Mouse (Mus musculus) kidney, postnatal 0 days (tissue): ENCODE results near the gene Ttc28. TPM values are rescaled to one million over a fixed set of nuclear protein-coding genes. Genes with fewer than 3 reads are reported as not detected.

Experiments
- ATAC-seq: fragments of 200-750 bp; cut with Nextera tagmentation; replicated peaks from 2 replicates; pipeline ENCODE4 v1.8.0; 2017; ENCODE audit warnings: low read depth, moderate number of reproducible peaks, moderate TSS enrichment, moderate library complexity; ENCODE audit not compliant: low FRiP score
- DNase-seq: peaks from one replicate; pipeline ENCODE4 v3.0.0-alpha.2; 2016; ENCODE audit warnings: low spot score
- H3K27ac ChIP-seq: fragments of 300-500 bp; sonication (generic); 2 replicates; pipeline ENCODE4 v1.5.1; 2014; ENCODE audit warnings: mild to moderate bottlenecking
- H3K27me3 ChIP-seq: fragments of 300-500 bp; sonication (generic); 2 replicates; pipeline ENCODE4 v1.6.1; 2014; ENCODE audit warnings: low read length, mixed read lengths; ENCODE audit not compliant: insufficient read depth
- H3K36me3 ChIP-seq: fragments of 300-500 bp; sonication (generic); 2 replicates; pipeline ENCODE4 v1.6.1; 2014; ENCODE audit warnings: low read length, mixed read lengths; ENCODE audit not compliant: insufficient read depth
- H3K4me1 ChIP-seq: fragments of 300-500 bp; sonication (generic); replicated peaks from 2 replicates; pipeline ENCODE4 v1.6.1; 2014; ENCODE audit warnings: antibody characterized with exemption, low read length, mixed read lengths; ENCODE audit not compliant: insufficient read depth
- H3K4me2 ChIP-seq: fragments of 300-500 bp; sonication (generic); 2 replicates; pipeline ENCODE4 v1.6.1; 2014; ENCODE audit warnings: mild to moderate bottlenecking, low read length, moderate library complexity, mixed read lengths
- H3K4me3 ChIP-seq: fragments of 300-500 bp; sonication (generic); replicated peaks from 2 replicates; pipeline ENCODE4 v1.5.1; 2014; ENCODE audit warnings: low read depth, low read length
- H3K9ac ChIP-seq: fragments of 300-500 bp; sonication (generic); 2 replicates; pipeline ENCODE4 v1.6.1; 2014; ENCODE audit warnings: low read depth, low read length
- H3K9me3 ChIP-seq: fragments of 300-500 bp; sonication (generic); replicated peaks from 2 replicates; pipeline ENCODE4 v1.6.1; 2016; ENCODE audit warnings: low read length, inconsistent platforms, mixed read lengths
- CTCF ChIP-seq: IDR thresholded peaks from 2 replicates; pipeline ENCODE4 v1.5.1; 2016; ENCODE audit warnings: antibody characterized with exemption, low read depth, mild to moderate bottlenecking, moderate library complexity
- WGBS: fragments of 180-500 bp; shearing (Covaris S2); extraction: QIAGEN DNeasy Blood & Tissue Kit; methylation state at CpG from one replicate; pipeline ENCODE4 v1.1.7; 2014; 5-methylcytosine and 5-hydroxymethylcytosine counted together
- polyA plus RNA-seq: library from polyadenylated mRNA; unstranded; fragments of >200 nt; fragmentation: Nextera tagmentation; extraction: Ambion mirVana; gene quantifications from 2 replicates; pipeline ENCODE4 v1.2.1, GENCODE M21; 2015

Gene Ttc28
- polyA plus RNA-seq, 1 experiment from 2014 or later = 8.1 TPM

- H3K27me3 ChIP-seq = no peaks in the 10 kb centered on the region
- no peak overlapping the region for H3K9ac ChIP-seq
- H3K4me1 ChIP-seq = peaks cover 24% of the 10 kb centered on the region
- no peak for TF ChIP-seq CTCF
- no peaks in the 10 kb centered on the region for H3K9me3 ChIP-seq
- no peak overlapping the region for H3K27ac ChIP-seq
- ATAC-seq (no peak), DNase-seq (no peak)
- no peak overlapping the region for H3K4me3 ChIP-seq
- no peak overlapping the region for H3K4me2 ChIP-seq
- whole genome bisulfite sequencing = 49% methylated on average over 24 of the region's 24 CpGs
- H3K36me3 ChIP-seq = peaks cover 14% of the 10 kb centered on the region; the same call in 1 of the 2 replicates
Measured at GRCm38 (mm10) chr5:111233022-111233709, 353.6 kb downstream of the Ttc28 start.

- Histone ChIP-seq H3K4me3 (no peak overlapping the region), H3K27me3 (no peaks in the 10 kb centered on the region), H3K9ac (no peak overlapping the region), H3K9me3 (no peaks in the 10 kb centered on the region), H3K4me2 (no peak overlapping the region), H3K27ac (no peak overlapping the region), H3K36me3 (peaks cover 17% of the 10 kb centered on the region; the same call in 1 of the 2 replicates), H3K4me1 (peaks cover 5% of the 10 kb centered on the region; the same call in 1 of the 2 replicates)
- no peak for DNase-seq
- ATAC-seq = no peak; the same call in 1 of the 2 replicates
- no peak for TF ChIP-seq CTCF
- 54% methylated on average over 12 of the region's 12 CpGs for WGBS
Measured at GRCm38 (mm10) chr5:111235131-111235530, 355.5 kb downstream of the Ttc28 start.

DNA sequence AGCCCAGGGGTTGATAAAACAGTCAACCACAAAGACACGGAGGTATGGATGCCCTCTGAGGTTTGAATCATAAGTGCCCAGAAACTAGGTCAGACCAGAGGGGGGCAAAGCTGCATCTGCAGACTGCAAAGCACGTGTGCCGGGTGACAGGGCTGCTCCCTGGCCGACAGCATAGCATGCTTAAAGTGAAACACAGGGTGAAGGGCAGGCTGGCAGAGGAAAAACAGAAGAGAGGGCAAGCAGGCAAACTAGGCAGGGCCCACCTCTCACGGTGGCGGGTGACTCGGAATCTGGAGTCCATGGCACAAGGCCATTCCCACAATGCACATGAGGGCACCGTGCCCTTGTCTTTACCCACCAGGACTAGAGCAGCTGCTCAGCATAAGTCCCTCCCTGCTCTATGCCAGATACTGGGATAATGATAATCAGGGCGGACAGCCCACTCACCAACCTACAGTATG, 357.6 kb downstream of the Ttc28 start:
- Histone ChIP-seq H3K27ac (no peak overlapping the region), H3K9ac (no peak overlapping the region), H3K9me3 (no peaks in the 10 kb centered on the region), H3K27me3 (no peaks in the 10 kb centered on the region), H3K4me2 (no peak overlapping the region), H3K4me3 (no peak overlapping the region), H3K36me3 (0 out of 2 replicates have a peak, but pooled peaks cover 7% of the 10 kb centered on the region), H3K4me1 (peaks cover 2% of the 10 kb centered on the region; the same call in 1 of the 2 replicates)
- no peak for ATAC-seq
- no peak for TF ChIP-seq CTCF
- WGBS = 92% methylated on average over 9 of the region's 9 CpGs
- no peak for DNase-seq

GRCm38 (mm10) chr5:111239223-111239622, 359.6 kb downstream of the Ttc28 start:
- Histone ChIP-seq H3K27ac (no peak overlapping the region), H3K27me3 (no peaks in the 10 kb centered on the region), H3K4me3 (no peak overlapping the region), H3K4me1 (no peaks in the 10 kb centered on the region), H3K36me3 (0 out of 2 replicates have a peak, but pooled peaks cover 7% of the 10 kb centered on the region), H3K9ac (no peak overlapping the region), H3K9me3 (no peaks in the 10 kb centered on the region), H3K4me2 (no peak overlapping the region)
- 45% methylated on average over 7 of the region's 7 CpGs for WGBS
- no peak for TF ChIP-seq CTCF
- ATAC-seq = peak; percentile 44
- peak; percentile 57 for DNase-seq

DNA sequence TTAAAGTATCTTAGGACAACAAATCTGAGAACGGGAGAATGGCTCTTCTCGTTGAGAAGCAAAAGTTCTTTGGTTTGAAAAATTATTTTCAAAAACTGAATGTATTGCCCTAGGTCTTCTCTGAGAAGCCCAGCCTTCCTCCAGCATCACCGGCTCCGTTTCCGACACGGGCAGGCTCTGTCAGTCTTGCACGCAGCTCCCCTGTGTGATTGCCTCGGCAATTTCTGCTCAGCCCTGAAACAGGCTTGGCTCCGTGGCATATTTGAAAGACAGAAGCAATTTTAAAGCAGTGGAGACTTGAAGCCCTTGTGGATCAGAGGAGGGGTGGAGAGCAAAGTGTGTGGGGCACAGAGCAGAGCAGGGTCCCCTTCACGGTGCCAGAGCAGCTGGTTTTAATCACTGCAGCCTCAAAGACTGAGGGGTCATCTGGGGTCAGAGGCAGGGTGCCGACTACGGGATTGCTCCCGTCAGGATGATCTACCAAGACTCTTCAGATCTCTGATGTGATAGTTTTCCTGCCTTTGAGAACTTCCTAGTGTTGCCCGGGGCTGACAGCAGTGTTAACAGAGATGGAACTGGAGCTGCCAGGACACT, 363.9 kb downstream of the Ttc28 start:
- DNase-seq (no peak), ATAC-seq (no peak)
- H3K36me3 ChIP-seq = 0 out of 2 replicates have a peak, but pooled peaks cover 3% of the 10 kb centered on the region
- no peaks in the 10 kb centered on the region for H3K9me3 ChIP-seq
- H3K4me2 ChIP-seq = no peak overlapping the region
- H3K4me3 ChIP-seq = no peak overlapping the region
- H3K9ac ChIP-seq = no peak overlapping the region
- 24% methylated on average over 14 of the region's 14 CpGs for WGBS
- H3K27ac ChIP-seq = no peak overlapping the region
- no peaks in the 10 kb centered on the region for H3K27me3 ChIP-seq
- TF ChIP-seq CTCF = no peak
- H3K4me1 ChIP-seq = no peaks in the 10 kb centered on the region

- Histone ChIP-seq H3K4me1 (no peaks in the 10 kb centered on the region), H3K36me3 (0 out of 2 replicates have a peak, but pooled peaks cover 3% of the 10 kb centered on the region), H3K9ac (no peak overlapping the region), H3K27ac (no peak overlapping the region), H3K9me3 (no peaks in the 10 kb centered on the region), H3K27me3 (no peaks in the 10 kb centered on the region), H3K4me3 (no peak overlapping the region), H3K4me2 (no peak overlapping the region)
- WGBS = 60% methylated on average over 9 of the region's 9 CpGs
- no peak for TF ChIP-seq CTCF
- ATAC-seq = no peak
- DNase-seq = no peak
Measured at GRCm38 (mm10) chr5:111244061-111244460, 364.5 kb downstream of the Ttc28 start.
